Mouse (Mus musculus) hindbrain, embryonic 16.5 days (tissue): ENCODE measurements around the gene Slc4a4. TPM values are rescaled to one million over a fixed set of nuclear protein-coding genes. Genes with fewer than 3 reads are reported as not detected.
A peak's percentile ranks its signal among the peaks of the same experiment; 100 is the strongest.

Source experiments
- ATAC-seq: fragments of 200-750 bp; cut with Nextera tagmentation; 2 replicates; pipeline ENCODE4 v1.8.0; 2017; ENCODE audit warnings: moderate TSS enrichment, moderate library complexity
- H3K27ac ChIP-seq: fragments of 300-500 bp; sonication (generic); 2 replicates; pipeline ENCODE4 v1.5.1; 2014; ENCODE audit warnings: low read depth, mild to moderate bottlenecking, control low read depth, low read length, moderate library complexity
- H3K27me3 ChIP-seq: fragments of 300-500 bp; sonication (generic); replicated peaks from 2 replicates; pipeline ENCODE4 v1.6.1; 2014; ENCODE audit warnings: low read length; ENCODE audit not compliant: control insufficient read depth, insufficient read depth
- H3K36me3 ChIP-seq: fragments of 300-500 bp; sonication (generic); 2 replicates; pipeline ENCODE4 v1.6.1; 2014; ENCODE audit warnings: mild to moderate bottlenecking, low read length, moderate library complexity, mixed read lengths; ENCODE audit not compliant: control insufficient read depth, insufficient read depth
- H3K4me1 ChIP-seq: fragments of 300-500 bp; sonication (generic); 2 replicates; pipeline ENCODE4 v1.6.1; 2014; ENCODE audit warnings: low read depth, low read length; ENCODE audit not compliant: control insufficient read depth, insufficient read depth
- H3K4me2 ChIP-seq: fragments of 300-500 bp; sonication (generic); 2 replicates; pipeline ENCODE4 v1.6.1; 2014; ENCODE audit warnings: mild to moderate bottlenecking, low read length, control low read depth, moderate library complexity
- H3K4me3 ChIP-seq: fragments of 300-500 bp; sonication (generic); 2 replicates; pipeline ENCODE4 v1.5.1; 2014; ENCODE audit warnings: mild to moderate bottlenecking, low read length, control low read depth, moderate library complexity
- H3K9ac ChIP-seq: fragments of 300-500 bp; sonication (generic); 2 replicates; pipeline ENCODE4 v1.6.1; 2014; ENCODE audit warnings: low read depth, mild to moderate bottlenecking, control low read depth, low read length, moderate library complexity
- H3K9me3 ChIP-seq: fragments of 300-500 bp; sonication (generic); 2 replicates; pipeline ENCODE4 v1.6.1; 2014; ENCODE audit warnings: mild to moderate bottlenecking, low read length, moderate library complexity; ENCODE audit not compliant: control insufficient read depth
- WGBS: fragments of 180-500 bp; shearing (Covaris S2); extraction: QIAGEN DNeasy Blood & Tissue Kit; methylation state at CpG from one replicate; pipeline ENCODE4 v1.1.7; 2014; 5-methylcytosine and 5-hydroxymethylcytosine counted together
- polyA plus RNA-seq: library from polyadenylated mRNA; unstranded; fragments of >200 nt; fragmentation: Nextera tagmentation; extraction: Ambion mirVana; gene quantifications from 2 replicates; pipeline ENCODE4 v1.2.1, GENCODE M21; 2015

Slc4a4 gene
- polyA plus RNA-seq, 1 experiment from 2014 or later: 9.1 TPM

- H3K36me3 ChIP-seq: no peaks in the 10 kb centered on the region
- no peaks in the 10 kb centered on the region for H3K27me3 ChIP-seq
- no peak overlapping the region for H3K4me3 ChIP-seq
- H3K4me1 ChIP-seq: no peaks in the 10 kb centered on the region
- peak; percentile 32; the same call in 1 of the 2 replicates for ATAC-seq
- WGBS: 86% methylated on average over 7 of the region's 7 CpGs
- H3K9me3 ChIP-seq: no peaks in the 10 kb centered on the region
- no peak overlapping the region for H3K4me2 ChIP-seq
- H3K27ac ChIP-seq: peak overlapping the region; percentile 44
- no peak overlapping the region for H3K9ac ChIP-seq
Measured at GRCm38 (mm10) chr5:89087916-89088315, 201.3 kb downstream of the Slc4a4 start.

- H3K27ac ChIP-seq: peak overlapping the region; percentile 44; the same call in 1 of the 2 replicates
- H3K36me3 ChIP-seq: no peaks in the 10 kb centered on the region
- no peak overlapping the region for H3K9ac ChIP-seq
- no peaks in the 10 kb centered on the region for H3K4me1 ChIP-seq
- H3K4me3 ChIP-seq: no peak overlapping the region
- no peaks in the 10 kb centered on the region for H3K9me3 ChIP-seq
- WGBS: 52% methylated on average over 11 of the region's 11 CpGs
- H3K4me2 ChIP-seq: 0 out of 2 replicates have a peak overlapping the region, but pooled peaks have one; percentile 19
- H3K27me3 ChIP-seq: no peaks in the 10 kb centered on the region
- peak; percentile 78; the same call in 1 of the 2 replicates for ATAC-seq
Measured at GRCm38 (mm10) chr5:89088462-89088861, 201.8 kb downstream of the Slc4a4 start.

- H3K27me3 ChIP-seq: no peaks in the 10 kb centered on the region
- H3K36me3 ChIP-seq: no peaks in the 10 kb centered on the region
- H3K4me1 ChIP-seq: peaks cover 3% of the 10 kb centered on the region; the same call in 1 of the 2 replicates
- no peak overlapping the region for H3K4me2 ChIP-seq
- H3K27ac ChIP-seq: no peak overlapping the region
- H3K9ac ChIP-seq: no peak overlapping the region
- no peak overlapping the region for H3K4me3 ChIP-seq
- ATAC-seq: no peak
- no peaks in the 10 kb centered on the region for H3K9me3 ChIP-seq
- 91% methylated on average over 3 of the region's 3 CpGs for WGBS
Measured at GRCm38 (mm10) chr5:89090131-89090530, 203.5 kb downstream of the Slc4a4 start.

GRCm38 (mm10) chr5:89096371-89096770, 209.8 kb downstream of the Slc4a4 start:
- H3K9me3 ChIP-seq: no peaks in the 10 kb centered on the region
- no peak overlapping the region for H3K4me2 ChIP-seq
- ATAC-seq: no peak

GRCm38 (mm10) chr5:89097291-89097690, 210.7 kb downstream of the Slc4a4 start:
- H3K9me3 ChIP-seq: no peaks in the 10 kb centered on the region
- ATAC-seq: no peak
- H3K27me3 ChIP-seq: no peaks in the 10 kb centered on the region
- no peaks in the 10 kb centered on the region for H3K36me3 ChIP-seq
- WGBS: 90% methylated on average over 3 of the region's 3 CpGs
- H3K9ac ChIP-seq: no peak overlapping the region
- H3K4me2 ChIP-seq: no peak overlapping the region
- H3K4me3 ChIP-seq: no peak overlapping the region
- no peak overlapping the region for H3K27ac ChIP-seq
- peaks cover 3% of the 10 kb centered on the region; the same call in 1 of the 2 replicates for H3K4me1 ChIP-seq

More at GRCm38 (mm10) chr5:89096371-89096770, 209.8 kb downstream of the Slc4a4 start:
- H3K36me3 ChIP-seq: no peaks in the 10 kb centered on the region
- no peak overlapping the region for H3K4me3 ChIP-seq
- H3K9ac ChIP-seq: no peak overlapping the region
- no peaks in the 10 kb centered on the region for H3K27me3 ChIP-seq
- peaks cover 3% of the 10 kb centered on the region; the same call in 1 of the 2 replicates for H3K4me1 ChIP-seq
- H3K27ac ChIP-seq: no peak overlapping the region

GRCm38 (mm10) chr5:89098121-89098520, 211.5 kb downstream of the Slc4a4 start:
- no peaks in the 10 kb centered on the region for H3K27me3 ChIP-seq
- H3K4me1 ChIP-seq: peaks cover 3% of the 10 kb centered on the region; the same call in 1 of the 2 replicates
- WGBS: 52% methylated on average over 4 of the region's 4 CpGs
- no peaks in the 10 kb centered on the region for H3K36me3 ChIP-seq
- H3K27ac ChIP-seq: no peak overlapping the region
- H3K4me2 ChIP-seq: no peak overlapping the region
- H3K4me3 ChIP-seq: no peak overlapping the region
- H3K9ac ChIP-seq: no peak overlapping the region
- no peak for ATAC-seq
- H3K9me3 ChIP-seq: no peaks in the 10 kb centered on the region

GRCm38 (mm10) chr5:89099886-89100285, 213.3 kb downstream of the Slc4a4 start:
- no peak for ATAC-seq
- Histone ChIP-seq H3K27ac (no peak overlapping the region), H3K36me3 (no peaks in the 10 kb centered on the region), H3K9ac (no peak overlapping the region), H3K27me3 (no peaks in the 10 kb centered on the region), H3K4me3 (no peak overlapping the region), H3K9me3 (no peaks in the 10 kb centered on the region), H3K4me2 (no peak overlapping the region), H3K4me1 (no peaks in the 10 kb centered on the region)
- 80% methylated on average over 3 of the region's 3 CpGs for WGBS

GRCm38 (mm10) chr5:89102560-89102959, 215.9 kb downstream of the Slc4a4 start:
- no peaks in the 10 kb centered on the region; the same call in 1 of the 2 replicates for H3K4me1 ChIP-seq
- H3K27me3 ChIP-seq: no peaks in the 10 kb centered on the region
- no peak overlapping the region for H3K9ac ChIP-seq
- H3K4me3 ChIP-seq: no peak overlapping the region
- no peaks in the 10 kb centered on the region for H3K9me3 ChIP-seq
- no peaks in the 10 kb centered on the region for H3K36me3 ChIP-seq
- H3K4me2 ChIP-seq: no peak overlapping the region
- WGBS: 75% methylated on average over 4 of the region's 4 CpGs
- no peak for ATAC-seq
- no peak overlapping the region for H3K27ac ChIP-seq

GRCm38 (mm10) chr5:89105346-89105745, 218.7 kb downstream of the Slc4a4 start:
- ATAC-seq: no peak
- WGBS: 63% methylated on average over 9 of the region's 9 CpGs
- H3K9ac ChIP-seq: no peak overlapping the region

GRCm38 (mm10) chr5:89106217-89106616, 219.6 kb downstream of the Slc4a4 start:
- H3K4me3 ChIP-seq: no peak overlapping the region
- no peaks in the 10 kb centered on the region for H3K36me3 ChIP-seq
- no peaks in the 10 kb centered on the region; the same call in 1 of the 2 replicates for H3K4me1 ChIP-seq
- ATAC-seq: no peak
- no peak overlapping the region for H3K9ac ChIP-seq
- H3K27me3 ChIP-seq: no peaks in the 10 kb centered on the region
- H3K27ac ChIP-seq: no peak overlapping the region
- H3K4me2 ChIP-seq: no peak overlapping the region
- H3K9me3 ChIP-seq: no peaks in the 10 kb centered on the region

More at GRCm38 (mm10) chr5:89105346-89105745, 218.7 kb downstream of the Slc4a4 start:
- H3K4me2 ChIP-seq: no peak overlapping the region
- H3K36me3 ChIP-seq: no peaks in the 10 kb centered on the region
- no peaks in the 10 kb centered on the region; the same call in 1 of the 2 replicates for H3K4me1 ChIP-seq
- H3K9me3 ChIP-seq: no peaks in the 10 kb centered on the region
- no peak overlapping the region for H3K4me3 ChIP-seq
- H3K27ac ChIP-seq: no peak overlapping the region
- no peaks in the 10 kb centered on the region for H3K27me3 ChIP-seq
